Mouse (Mus musculus) MEL (cell line): ENCODE measurements around the gene Maml1. TPM values are rescaled to one million over a fixed set of nuclear protein-coding genes. Genes with fewer than 3 reads are reported as not detected.

Source experiments
- DNase-seq: peaks from one replicate; pipeline ENCODE4 v3.0.0; 2011; ENCODE audit warnings: low read depth, low spot score
- H3K27ac ChIP-seq: 2 replicates; pipeline ENCODE4 v1.5.1; 2012; ENCODE audit warnings: low read depth, mild to moderate bottlenecking, control low read depth, low read length, moderate library complexity; ENCODE audit not compliant: control insufficient read depth
- H3K27me3 ChIP-seq, 2 experiments: fragments of 150-350 bp in 1 of 2; sonication (generic) in 1 of 2; 2 replicates each; pipeline ENCODE4 v1.6.1; 2012; ENCODE audit warnings: low read length in 2 of 2, mild to moderate bottlenecking in 2 of 2, improper control_type of control experiment in 1 of 2, moderate library complexity in 1 of 2; ENCODE audit not compliant: insufficient read depth in 2 of 2, control insufficient read depth in 1 of 2
- H3K36me3 ChIP-seq, 2 experiments: 2 replicates each; pipeline ENCODE4 v1.6.1; 2012 to 2014; ENCODE audit warnings: low read length in 2 of 2, improper control_type of control experiment in 1 of 2, inconsistent platforms in 1 of 2, mild to moderate bottlenecking in 1 of 2; ENCODE audit not compliant: insufficient read depth in 2 of 2, control insufficient read depth in 1 of 2
- H3K4me1 ChIP-seq, 2 experiments: fragments of 150-350 bp in 1 of 2; sonication (generic) in 1 of 2; 2 replicates each; pipeline ENCODE4 v1.6.1; 2012; ENCODE audit warnings: low read length in 2 of 2, improper control_type of control experiment in 1 of 2, mild to moderate bottlenecking in 1 of 2; ENCODE audit not compliant: insufficient read depth in 2 of 2, control insufficient read depth in 1 of 2
- H3K4me3 ChIP-seq, 2 experiments: fragments of 150-350 bp in 1 of 2; sonication (generic) in 1 of 2; 2 replicates each; pipeline ENCODE4 v1.5.1; 2012; ENCODE audit warnings: low read depth in 2 of 2, low read length in 2 of 2, mild to moderate bottlenecking in 2 of 2, moderate library complexity in 2 of 2, control low read depth in 1 of 2, improper control_type of control experiment in 1 of 2; ENCODE audit not compliant: control insufficient read depth in 1 of 2, insufficient read depth in 1 of 2
- H3K79me2 ChIP-seq: 2 replicates; pipeline ENCODE4 v1.6.1; 2012; ENCODE audit warnings: mild to moderate bottlenecking, low read length, moderate library complexity; ENCODE audit not compliant: control insufficient read depth, poor library complexity, insufficient read depth
- H3K9ac ChIP-seq: 2 replicates; pipeline ENCODE4 v1.6.1; 2012; ENCODE audit warnings: low read depth, mild to moderate bottlenecking, control low read depth, low read length, moderate library complexity; ENCODE audit not compliant: control insufficient read depth, poor library complexity, severe bottlenecking
- H3K9me3 ChIP-seq: fragments of 150-350 bp; sonication (generic); replicated peaks from 2 replicates; pipeline ENCODE4 v1.6.1; 2012; ENCODE audit warnings: mild to moderate bottlenecking, low read length, improper control_type of control experiment, moderate library complexity; ENCODE audit not compliant: insufficient read depth
- BHLHE40 ChIP-seq: IDR thresholded peaks from 2 replicates; pipeline ENCODE4 v1.6.1; 2012; ENCODE audit warnings: low read depth, mild to moderate bottlenecking, inconsistent platforms, low read length, improper control_type of control experiment, borderline replicate concordance
- CHD1 ChIP-seq: IDR thresholded peaks from 2 replicates; pipeline ENCODE4 v1.6.1; 2012; ENCODE audit warnings: low read depth, mild to moderate bottlenecking, inconsistent platforms, low read length, improper control_type of control experiment
- CTCF ChIP-seq, 3 experiments: IDR thresholded peaks in 2 of 3; conservative IDR thresholded peaks in 1 of 3; 2 replicates each; pipeline ENCODE4 v1.5.1; 2011 to 2012; ENCODE audit warnings: low read length in 3 of 3, low read depth in 2 of 3, mild to moderate bottlenecking in 2 of 3, improper control_type of control experiment in 1 of 3, inconsistent platforms in 1 of 3, mixed read lengths in 1 of 3, moderate library complexity in 1 of 3; ENCODE audit not compliant: control insufficient read depth in 1 of 3, insufficient read depth in 1 of 3, poor library complexity in 1 of 3, severe bottlenecking in 1 of 3
- GABPA ChIP-seq: IDR thresholded peaks from 2 replicates; pipeline ENCODE4 v1.6.1; 2012; ENCODE audit warnings: low read depth, mild to moderate bottlenecking, inconsistent platforms, low read length, improper control_type of control experiment, moderate library complexity
- GATA1 ChIP-seq: IDR thresholded peaks from 2 replicates; pipeline ENCODE4 v1.6.1; 2011; ENCODE audit warnings: low read depth, low read length, improper control_type of control experiment
- JUND ChIP-seq: IDR thresholded peaks from 2 replicates; pipeline ENCODE4 v1.6.1; 2011; ENCODE audit warnings: low read depth, mild to moderate bottlenecking, improper control_type of control experiment, low read length
- KAT2A ChIP-seq: conservative IDR thresholded peaks from 2 replicates; pipeline ENCODE4 v1.6.1; 2012; ENCODE audit warnings: low read depth, low read length, improper control_type of control experiment, inconsistent platforms
- MAFK ChIP-seq: IDR thresholded peaks from 2 replicates; pipeline ENCODE4 v1.6.1; 2011; ENCODE audit warnings: low read depth, mild to moderate bottlenecking, low read length, improper control_type of control experiment, borderline replicate concordance
- MAX ChIP-seq: IDR thresholded peaks from 2 replicates; pipeline ENCODE4 v1.6.1; 2011; ENCODE audit warnings: low read length, improper control_type of control experiment
- MAZ ChIP-seq: IDR thresholded peaks from 2 replicates; pipeline ENCODE4 v1.6.1; 2012; ENCODE audit warnings: low read depth, mild to moderate bottlenecking, inconsistent platforms, low read length, improper control_type of control experiment
- MEF2A ChIP-seq: IDR thresholded peaks from 2 replicates; pipeline ENCODE4 v1.6.1; 2014; ENCODE audit warnings: low read depth, mild to moderate bottlenecking, inconsistent platforms, low read length, improper control_type of control experiment; ENCODE audit not compliant: poor library complexity, insufficient replicate concordance, severe bottlenecking; ENCODE audit errors: extremely low read depth
- MXI1 ChIP-seq: IDR thresholded peaks from 2 replicates; pipeline ENCODE4 v1.6.1; 2011; ENCODE audit warnings: mild to moderate bottlenecking, low read depth, low read length, improper control_type of control experiment
- MYC ChIP-seq: IDR thresholded peaks from 2 replicates; pipeline ENCODE4 v1.6.1; 2011; ENCODE audit warnings: low read depth, mild to moderate bottlenecking, low read length, improper control_type of control experiment, moderate library complexity
- NELFE ChIP-seq: IDR thresholded peaks from 2 replicates; pipeline ENCODE4 v1.6.1; 2011; ENCODE audit warnings: low read depth, low read length, improper control_type of control experiment
- POLR2A ChIP-seq, 2 experiments: IDR thresholded peaks; 2 replicates each; pipeline ENCODE4 v1.6.1; 2011 to 2012; ENCODE audit warnings: low read length in 2 of 2, mild to moderate bottlenecking in 2 of 2, control low read depth in 1 of 2, improper control_type of control experiment in 1 of 2, low read depth in 1 of 2, moderate library complexity in 1 of 2; ENCODE audit not compliant: control insufficient read depth in 1 of 2, insufficient read depth in 1 of 2, poor library complexity in 1 of 2
- POLR2AphosphoS2 ChIP-seq: IDR thresholded peaks from 2 replicates; pipeline ENCODE4 v1.6.1; 2011; ENCODE audit warnings: low read length, improper control_type of control experiment
- POLR2AphosphoS5 ChIP-seq: IDR thresholded peaks from 2 replicates; pipeline ENCODE4 v1.6.1; 2012; ENCODE audit warnings: low read depth, borderline replicate concordance, mild to moderate bottlenecking, inconsistent platforms, low read length, moderate library complexity, mixed read lengths
- RAD21 ChIP-seq: IDR thresholded peaks from 2 replicates; pipeline ENCODE4 v1.6.1; 2011; ENCODE audit warnings: mild to moderate bottlenecking, low read depth, low read length, improper control_type of control experiment
- RCOR1 ChIP-seq: IDR thresholded peaks from 2 replicates; pipeline ENCODE4 v1.6.1; 2012; ENCODE audit warnings: low read depth, mild to moderate bottlenecking, inconsistent platforms, low read length, improper control_type of control experiment
- SMC3 ChIP-seq: IDR thresholded peaks from 2 replicates; pipeline ENCODE4 v1.6.1; 2011; ENCODE audit warnings: low read depth, low read length, improper control_type of control experiment
- TAL1 ChIP-seq: IDR thresholded peaks from 2 replicates; pipeline ENCODE4 v1.6.1; 2012; ENCODE audit warnings: mild to moderate bottlenecking, inconsistent platforms, low read length, moderate library complexity, mixed read lengths
- TBP ChIP-seq: IDR thresholded peaks from 2 replicates; pipeline ENCODE4 v1.8.0; 2011; ENCODE audit warnings: low read depth, low read length, improper control_type of control experiment
- TCF12 ChIP-seq: IDR thresholded peaks from 2 replicates; pipeline ENCODE4 v1.6.1; 2014; ENCODE audit warnings: low read depth, mild to moderate bottlenecking, inconsistent platforms, low read length, improper control_type of control experiment, moderate library complexity
- UBTF ChIP-seq: IDR thresholded peaks from 2 replicates; pipeline ENCODE4 v1.6.1; 2012; ENCODE audit warnings: low read depth, mild to moderate bottlenecking, inconsistent platforms, low read length, improper control_type of control experiment, moderate library complexity, borderline replicate concordance; ENCODE audit not compliant: insufficient read depth
- USF2 ChIP-seq, 2 experiments: IDR thresholded peaks; 2 replicates each; pipeline ENCODE4 v1.6.1; 2011 to 2012; ENCODE audit warnings: improper control_type of control experiment in 2 of 2, low read length in 2 of 2, borderline replicate concordance in 1 of 2, inconsistent platforms in 1 of 2, low read depth in 1 of 2, mild to moderate bottlenecking in 1 of 2; ENCODE audit not compliant: insufficient read depth in 1 of 2
- ZC3H11A ChIP-seq: IDR thresholded peaks from 2 replicates; pipeline ENCODE4 v1.6.1; 2012; ENCODE audit warnings: low read depth, mild to moderate bottlenecking, inconsistent platforms, low read length, improper control_type of control experiment
- ZKSCAN1 ChIP-seq: IDR thresholded peaks from 2 replicates; pipeline ENCODE4 v1.6.1; 2012; ENCODE audit warnings: low read depth, mild to moderate bottlenecking, inconsistent platforms, low read length, improper control_type of control experiment, moderate library complexity
- ZMIZ1 ChIP-seq: IDR thresholded peaks from 2 replicates; pipeline ENCODE4 v1.6.1; 2012; ENCODE audit warnings: low read depth, mild to moderate bottlenecking, inconsistent platforms, low read length, improper control_type of control experiment, moderate library complexity
- ZNF384 ChIP-seq: IDR thresholded peaks from 2 replicates; pipeline ENCODE4 v1.6.1; 2012; ENCODE audit warnings: low read depth, mild to moderate bottlenecking, inconsistent platforms, low read length, improper control_type of control experiment
- polyA plus RNA-seq, 2 experiments: library from polyadenylated mRNA; stranded (reverse) in 1 of 2; unstranded in 1 of 2; fragments of >175 nt in 1 of 2; fragments of >200 nt in 1 of 2; gene quantifications; 2 replicates each; pipeline versions ENCODE4 v1.2.1 to v1.2.4; 2012; ENCODE audit warnings: low replicate concordance in 2 of 2, low read depth in 1 of 2; ENCODE audit not compliant: insufficient read length in 2 of 2, insufficient read depth in 1 of 2, missing spikeins in 1 of 2
- total RNA-seq: library from RNA; depleted of rRNA; stranded (reverse); fragments of 300-350 nt; gene quantifications from 2 replicates; pipeline ENCODE4 v1.2.3, GENCODE M21; 2012

Gene Maml1
- total and polyA plus RNA-seq, 3 experiments: 3.8 to 12.6 TPM; not detected in 1

DNA sequence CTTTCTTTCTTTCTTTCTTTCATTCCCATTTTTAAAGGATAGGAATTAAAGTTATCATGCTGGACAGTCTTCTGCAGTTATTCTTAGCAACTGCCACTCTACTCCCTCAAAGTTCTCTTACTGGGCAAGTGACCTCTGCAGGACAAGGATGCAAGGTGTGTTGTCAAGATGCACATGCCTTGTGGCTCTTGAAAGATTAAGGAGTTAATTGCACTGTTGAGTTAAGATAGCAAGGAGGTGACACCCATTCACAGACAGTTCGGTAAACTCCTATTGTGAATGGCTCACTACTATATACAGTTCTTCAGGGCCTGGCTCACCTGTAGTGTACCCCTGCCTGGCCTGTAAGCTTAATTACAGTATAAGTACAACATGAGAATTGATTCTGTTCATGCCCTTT lies 31.7 kb upstream of the Maml1 start (continued):
- peak; percentile 84 for TF ChIP-seq MYC
- TF ChIP-seq POLR2AphosphoS5: no peak
- TF ChIP-seq BHLHE40: no peak; the same call in 1 of the 2 replicates
- TF ChIP-seq JUND: 0 out of 2 replicates have a peak, but pooled peaks have one; percentile 45
- no peak for TF ChIP-seq ZC3H11A
- TF ChIP-seq GABPA: no peak
- TF ChIP-seq GATA1: peak; percentile 77
- TF ChIP-seq POLR2AphosphoS2: peak; percentile 70
- TF ChIP-seq MAX: peak; percentile 77
- TF ChIP-seq TCF12: peak; percentile 84
- TF ChIP-seq ZMIZ1: 0 out of 2 replicates have a peak, but pooled peaks have one; percentile 45
- TF ChIP-seq CHD1: no peak; the same call in 1 of the 2 replicates
- TF ChIP-seq MAZ: peak; percentile 36; the same call in 1 of the 2 replicates
- TF ChIP-seq MAFK: peak; percentile 12; the same call in 1 of the 2 replicates
- no peak for TF ChIP-seq RAD21
- no peak for TF ChIP-seq MEF2A
- TF ChIP-seq TAL1: peak; percentile 82
- TF ChIP-seq POLR2A (IDR thresholded peaks at IDR 0.05; ENCODE audit: control insufficient read depth in 1 of 2, insufficient read depth in 1 of 2, low read depth in 1 of 2, low read length in 2 of 2, poor library complexity in 1 of 2): 0 out of 4 replicates have a peak, but pooled peaks of 1 of the 2 experiments have one; percentile 35
- 0 out of 2 replicates have a peak, but pooled peaks have one; percentile 21 for TF ChIP-seq TBP
- no peak for TF ChIP-seq NELFE
- TF ChIP-seq ZNF384: no peak

DNA sequence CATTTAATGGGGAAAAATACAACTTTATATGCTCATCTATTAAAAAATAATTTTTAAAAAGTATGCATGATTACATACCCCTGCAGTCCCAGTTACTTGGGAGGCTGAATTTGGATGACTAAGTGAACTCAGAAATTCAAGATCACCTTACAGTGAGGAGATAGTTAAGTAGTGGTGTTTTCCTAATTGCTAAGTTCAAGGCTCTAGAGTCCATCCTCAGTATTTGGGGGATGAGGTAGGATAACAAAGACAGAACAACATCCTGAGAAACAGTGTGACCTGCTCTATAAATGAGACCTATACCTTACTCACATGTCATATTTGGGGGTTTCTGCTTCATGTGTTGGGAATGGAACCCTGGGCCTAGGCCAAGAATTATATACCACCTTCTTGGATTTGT lies 30.2 kb upstream of the Maml1 start:
- peak overlapping the region; percentile 37 for H3K9ac ChIP-seq
- peaks cover 78% of the 10 kb centered on the region for H3K79me2 ChIP-seq
- TF ChIP-seq ZC3H11A (no peak), MAX (no peak), POLR2AphosphoS2 (peak; percentile 77; the same call in 1 of the 2 replicates), BHLHE40 (no peak), MAZ (no peak), MEF2A (no peak), TBP (no peak), ZMIZ1 (0 out of 2 replicates have a peak, but pooled peaks have one; percentile 34), JUND (no peak), MYC (0 out of 2 replicates have a peak, but pooled peaks have one; percentile 48), UBTF (no peak), MXI1 (no peak), TAL1 (no peak), USF2 (IDR thresholded peaks at IDR 0.05; ENCODE audit: borderline replicate concordance in 1 of 2, insufficient read depth in 1 of 2, low read depth in 1 of 2, low read length in 2 of 2) (no peak), SMC3 (no peak), CHD1 (0 out of 2 replicates have a peak, but pooled peaks have one; percentile 80), KAT2A (no peak), CTCF (IDR thresholded peaks at IDR 0.05 in 2 of 3, conservative IDR thresholded peaks at IDR 0.05 in 1 of 3; ENCODE audit: control insufficient read depth in 1 of 3, insufficient read depth in 1 of 3, low read depth in 2 of 3, low read length in 3 of 3, poor library complexity in 1 of 3, severe bottlenecking in 1 of 3) (no peak), POLR2A (IDR thresholded peaks at IDR 0.05; ENCODE audit: control insufficient read depth in 1 of 2, insufficient read depth in 1 of 2, low read depth in 1 of 2, low read length in 2 of 2, poor library complexity in 1 of 2) (no peak; a peak in 1 of 4 replicates), TCF12 (no peak), ZKSCAN1 (no peak), RCOR1 (no peak)
- H3K27ac ChIP-seq: no peak overlapping the region
- peaks cover 37 to 69% of the 10 kb centered on the region in 2 experiments for H3K36me3 ChIP-seq
- peak overlapping the region in 1 of 2 experiments; percentile 1; a peak in 1 of 4 replicates for H3K4me3 ChIP-seq
- no peaks in the 10 kb centered on the region for H3K9me3 ChIP-seq
- H3K4me1 ChIP-seq: peaks cover 14 to 20% of the 10 kb centered on the region in 2 experiments
- H3K27me3 ChIP-seq: no peaks in the 10 kb centered on the region
- no peak for DNase-seq
